Mouse (Mus musculus): Measurements from ENCODE around the gene Plekhg6. TPM values are rescaled to one million over a fixed set of nuclear protein-coding genes. Genes with fewer than 3 reads are reported as not detected.

The Plekhg6 gene
- polyA plus RNA-seq (2012; rRNA removed) (0.39 and 0.48 TPM in 2 replicates), polyA plus RNA-seq (2014; fragmentation: Nextera tagmentation; extraction: Ambion mirVana) (0.38 and 0.47 TPM in 2 replicates)

- Histone ChIP-seq H3K4me1 (replicated peaks; ENCODE audit: control insufficient read depth in 2 of 2, insufficient read depth in 2 of 2, low read length in 1 of 2) (peaks cover 0 to 3% of the 10 kb centered on the region in 2 experiments; a peak in 2 of 4 replicates), H3K4me3 (ENCODE audit: insufficient read depth in 1 of 2, low read depth in 2 of 2, low read length in 2 of 2) (peak within 1 kb of the TSS; percentile 41 to 44), H3K4me2 (ENCODE audit: low read depth) (peak within 1 kb of the TSS; percentile 54), H3K27ac (no peak within 1 kb of the TSS), H3K27me3 (ENCODE audit: control insufficient read depth, insufficient read depth, low read length) (peaks cover 22% of the 10 kb centered on the region), H3K36me3 (replicated peaks; ENCODE audit: control insufficient read depth, insufficient read depth, low read depth) (no peaks in the 10 kb centered on the region), H3K9me3 (ENCODE audit: control insufficient read depth, low read length) (no peaks in the 10 kb centered on the region), H3K9ac (replicated peaks) (0 out of 2 replicates have a peak within 1 kb of the TSS, but pooled peaks have one; percentile 23)
- DNase-seq (ENCODE audit: low read depth in 3 of 3, low spot score in 3 of 3) (no peak), ATAC-seq (ENCODE audit: insufficient read depth) (peak; percentile 64)
- no peak for TF ChIP-seq CTCF (IDR thresholded peaks at IDR 0.05; ENCODE audit: low read depth)
- TF ChIP-seq EP300 (IDR thresholded peaks at IDR 0.05; ENCODE audit: low read depth): no peak
- WGBS (ENCODE audit: insufficient replicate concordance): 9% methylated on average over 40 of the region's 40 CpGs
These were observed at the start of gene Plekhg6 for GRCm38 (mm10) chr6:125380372-125381360. TSS of gene Plekhg6 (minus strand) at chr6:125380793.

DNA sequence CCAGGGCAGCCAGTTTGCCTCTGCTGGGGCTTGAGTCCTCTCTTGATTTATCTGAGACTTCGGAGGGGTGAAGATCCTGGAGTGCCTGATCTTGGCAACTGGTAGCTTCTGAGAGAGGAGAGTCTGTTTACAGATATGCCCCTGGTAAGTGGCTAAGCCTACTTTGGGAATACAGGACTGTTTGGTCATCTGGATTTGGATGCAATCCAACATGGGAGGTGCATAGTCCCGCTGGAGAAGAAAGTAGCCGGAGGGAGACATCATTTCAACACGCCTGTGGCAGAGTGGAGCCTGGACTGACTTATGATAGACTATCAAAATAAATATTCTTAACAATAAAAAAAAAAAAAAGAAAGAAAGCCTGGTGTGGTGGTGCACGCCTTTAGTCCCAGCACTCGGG is 49.1 kb upstream of the Plekhg6 start:
- TF ChIP-seq CTCF (IDR thresholded peaks at IDR 0.05; ENCODE audit: low read depth) (no peak), EP300 (IDR thresholded peaks at IDR 0.05; ENCODE audit: low read depth) (no peak)
- Histone ChIP-seq H3K9me3 (ENCODE audit: control insufficient read depth, low read length) (no peaks in the 10 kb centered on the region), H3K36me3 (replicated peaks; ENCODE audit: control insufficient read depth, insufficient read depth, low read depth) (no peaks in the 10 kb centered on the region), H3K27ac (no peak overlapping the region), H3K4me1 (replicated peaks; ENCODE audit: control insufficient read depth in 2 of 2, insufficient read depth in 2 of 2, low read length in 1 of 2) (peaks cover 0 to 8% of the 10 kb centered on the region in 2 experiments; a peak in 1 of 4 replicates), H3K4me3 (ENCODE audit: insufficient read depth in 1 of 2, low read depth in 2 of 2, low read length in 2 of 2) (no peak overlapping the region), H3K4me2 (ENCODE audit: low read depth) (no peak overlapping the region), H3K9ac (replicated peaks) (no peak overlapping the region), H3K27me3 (ENCODE audit: control insufficient read depth, insufficient read depth, low read length) (no peaks in the 10 kb centered on the region)
- ATAC-seq (ENCODE audit: insufficient read depth) (no peak), DNase-seq (ENCODE audit: low read depth in 3 of 3, low spot score in 3 of 3) (no peak)
- 66% methylated on average over 6 of the region's 6 CpGs for WGBS (ENCODE audit: insufficient replicate concordance)

DNA sequence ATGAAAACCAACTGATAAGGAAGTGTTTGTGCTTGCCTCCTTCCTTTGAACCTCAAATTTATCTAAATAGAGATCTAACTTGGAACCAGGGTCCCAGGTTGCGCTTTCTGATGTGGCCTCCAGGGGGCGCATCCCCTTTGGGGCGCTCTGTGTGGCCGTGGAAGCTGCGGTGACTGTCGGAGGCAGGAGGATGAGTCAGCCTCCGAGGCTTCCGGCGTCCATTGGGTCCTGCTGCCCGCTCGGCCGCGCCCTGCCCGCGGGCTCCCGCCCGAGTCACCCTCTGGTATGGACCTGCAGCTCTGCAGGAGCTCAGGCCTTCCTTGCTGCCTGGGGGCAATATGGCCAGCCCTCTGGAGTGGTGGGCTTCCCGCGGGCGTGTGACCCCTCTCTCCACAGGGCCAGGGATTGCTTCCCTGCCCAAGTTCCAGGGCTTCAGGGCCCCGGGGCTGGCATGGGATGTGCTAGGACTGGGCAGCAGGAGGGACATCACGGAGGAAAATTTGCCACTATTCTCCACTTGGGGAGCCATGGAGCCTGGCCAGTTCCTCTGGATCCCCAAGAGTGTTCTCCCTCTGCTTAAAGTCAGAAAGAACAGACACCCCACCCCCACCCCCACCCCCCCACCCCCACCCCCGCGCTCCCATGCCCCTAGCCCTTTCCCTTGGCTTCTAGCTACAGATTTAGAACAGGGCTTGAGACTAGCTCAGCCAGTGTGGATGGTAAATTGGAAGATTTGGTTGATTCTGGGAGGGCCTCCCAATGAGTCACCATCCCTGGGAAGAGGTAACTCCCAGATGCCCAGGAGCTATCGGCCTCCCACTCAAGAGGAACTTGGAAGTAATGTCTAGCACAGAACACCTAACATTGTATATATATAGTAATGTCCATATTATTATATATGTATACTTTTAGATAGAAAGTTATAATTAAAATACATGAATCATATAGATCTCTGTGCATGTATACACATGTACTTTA is 46.1 kb upstream of the Plekhg6 start:
- H3K4me2 ChIP-seq (ENCODE audit: low read depth): peak overlapping the region; percentile 65
- no peaks in the 10 kb centered on the region for H3K9me3 ChIP-seq (ENCODE audit: control insufficient read depth, low read length)
- H3K4me1 ChIP-seq (replicated peaks; ENCODE audit: control insufficient read depth in 2 of 2, insufficient read depth in 2 of 2, low read length in 1 of 2): peaks cover 0 to 14% of the 10 kb centered on the region in 2 experiments; a peak in 2 of 4 replicates
- H3K4me3 ChIP-seq (ENCODE audit: insufficient read depth in 1 of 2, low read depth in 2 of 2, low read length in 2 of 2): peak overlapping the region; percentile 23 to 40
- 1% methylated on average over 25 of the region's 25 CpGs for WGBS (ENCODE audit: insufficient replicate concordance)
- no peak overlapping the region for H3K27ac ChIP-seq
- DNase-seq (ENCODE audit: low read depth in 3 of 3, low spot score in 3 of 3): peak; percentile 50 to 66 (median 53)
- peak; percentile 80 for ATAC-seq (ENCODE audit: insufficient read depth)
- H3K9ac ChIP-seq (replicated peaks): peak overlapping the region; percentile 39
- no peaks in the 10 kb centered on the region for H3K36me3 ChIP-seq (replicated peaks; ENCODE audit: control insufficient read depth, insufficient read depth, low read depth)
- peak; percentile 96 for TF ChIP-seq CTCF (IDR thresholded peaks at IDR 0.05; ENCODE audit: low read depth)
- no peak for TF ChIP-seq EP300 (IDR thresholded peaks at IDR 0.05; ENCODE audit: low read depth)
- no peaks in the 10 kb centered on the region for H3K27me3 ChIP-seq (ENCODE audit: control insufficient read depth, insufficient read depth, low read length)

DNA sequence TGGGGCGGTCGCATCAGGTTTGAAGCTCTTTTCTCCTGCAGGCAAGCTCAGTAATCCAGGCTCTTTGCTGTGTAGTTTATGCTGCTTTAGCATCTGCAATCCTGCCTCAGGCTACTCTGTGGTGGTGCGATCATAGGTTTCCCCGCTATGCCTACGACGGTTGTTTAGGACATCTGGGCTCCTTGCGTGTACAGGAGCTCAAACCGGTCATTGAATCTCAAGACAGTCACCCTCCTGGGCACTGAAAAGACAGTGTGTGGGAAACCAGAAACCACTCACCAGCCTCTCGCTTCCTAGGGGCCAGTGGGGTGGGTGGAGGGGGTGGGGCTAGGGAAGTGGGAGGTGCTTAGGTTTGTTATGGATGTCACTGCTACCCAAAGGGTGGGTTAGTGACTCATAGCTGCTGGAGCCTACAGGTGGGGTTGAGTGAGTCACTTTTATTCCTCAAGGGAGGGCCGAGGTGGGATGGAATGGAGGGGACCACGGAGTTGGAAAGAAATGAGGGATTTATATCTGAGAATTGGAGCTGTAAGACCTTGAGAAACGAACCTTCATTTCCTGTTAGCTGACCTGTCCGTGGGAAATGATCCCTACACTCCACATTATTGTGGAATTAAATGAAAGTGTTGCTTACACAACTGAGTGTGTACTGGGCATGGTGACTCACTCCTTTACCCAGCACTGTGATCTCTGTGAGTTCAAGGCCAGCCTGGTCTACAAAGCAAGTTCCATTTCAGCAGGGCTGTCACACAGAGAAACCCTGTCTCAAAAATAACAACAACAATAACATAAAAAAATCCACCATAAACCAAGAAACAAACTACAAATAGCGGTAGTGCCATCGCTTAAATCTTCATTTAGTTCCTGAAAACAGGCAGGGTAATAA is 44.9 kb upstream of the Plekhg6 start:
- no peak overlapping the region for H3K4me2 ChIP-seq (ENCODE audit: low read depth)

More for the DNA sequence above, 44.9 kb upstream of the Plekhg6 start:
- ATAC-seq (ENCODE audit: insufficient read depth) (no peak), DNase-seq (ENCODE audit: low read depth in 3 of 3, low spot score in 3 of 3) (no peak)
- H3K27ac ChIP-seq: no peak overlapping the region
- H3K4me3 ChIP-seq (ENCODE audit: insufficient read depth in 1 of 2, low read depth in 2 of 2, low read length in 2 of 2): no peak overlapping the region
- H3K36me3 ChIP-seq (replicated peaks; ENCODE audit: control insufficient read depth, insufficient read depth, low read depth): no peaks in the 10 kb centered on the region
- peaks cover 0 to 14% of the 10 kb centered on the region in 2 experiments; a peak in 2 of 4 replicates for H3K4me1 ChIP-seq (replicated peaks; ENCODE audit: control insufficient read depth in 2 of 2, insufficient read depth in 2 of 2, low read length in 1 of 2)
- no peaks in the 10 kb centered on the region for H3K27me3 ChIP-seq (ENCODE audit: control insufficient read depth, insufficient read depth, low read length)
- TF ChIP-seq EP300 (IDR thresholded peaks at IDR 0.05; ENCODE audit: low read depth) (no peak), CTCF (IDR thresholded peaks at IDR 0.05; ENCODE audit: low read depth) (no peak)
- H3K9ac ChIP-seq (replicated peaks): no peak overlapping the region
- WGBS (ENCODE audit: insufficient replicate concordance): 31% methylated on average over 15 of the region's 15 CpGs
- no peaks in the 10 kb centered on the region for H3K9me3 ChIP-seq (ENCODE audit: control insufficient read depth, low read length)
